Mouse (Mus musculus) E14TG2a.4 (cell line): ENCODE results near the gene Sh3bp4.

ENCODE experiments used
- H3K27me3 ChIP-seq: 2 replicates; pipeline ENCODE4 v1.6.1; 2014; ENCODE audit warnings: low read length, control low read depth; ENCODE audit not compliant: insufficient read depth
- H3K36me3 ChIP-seq: 2 replicates; pipeline ENCODE4 v1.6.1; 2014; ENCODE audit warnings: low read length, control low read depth; ENCODE audit not compliant: insufficient read depth
- H3K4me1 ChIP-seq: replicated peaks from 2 replicates; pipeline ENCODE4 v1.6.1; 2014; ENCODE audit warnings: low read depth, low read length, control low read depth
- H3K4me3 ChIP-seq: replicated peaks from 2 replicates; pipeline ENCODE4 v1.5.1; 2014; ENCODE audit warnings: mild to moderate bottlenecking, low read length
- H3K9me3 ChIP-seq: 2 replicates; pipeline ENCODE4 v1.6.1; 2014; ENCODE audit warnings: low read length, control low read depth
- CTCF ChIP-seq: conservative IDR thresholded peaks from 2 replicates; pipeline ENCODE4 v1.5.1; 2014; ENCODE audit warnings: low read length
- NANOG ChIP-seq: IDR thresholded peaks from 2 replicates; pipeline ENCODE4 v1.6.1; 2014; ENCODE audit warnings: borderline replicate concordance, low read length, mixed read lengths
- POU5F1 ChIP-seq: IDR thresholded peaks from 2 replicates; pipeline ENCODE4 v1.6.1; 2014; ENCODE audit warnings: low read length, borderline replicate concordance

Gene Sh3bp4

DNA sequence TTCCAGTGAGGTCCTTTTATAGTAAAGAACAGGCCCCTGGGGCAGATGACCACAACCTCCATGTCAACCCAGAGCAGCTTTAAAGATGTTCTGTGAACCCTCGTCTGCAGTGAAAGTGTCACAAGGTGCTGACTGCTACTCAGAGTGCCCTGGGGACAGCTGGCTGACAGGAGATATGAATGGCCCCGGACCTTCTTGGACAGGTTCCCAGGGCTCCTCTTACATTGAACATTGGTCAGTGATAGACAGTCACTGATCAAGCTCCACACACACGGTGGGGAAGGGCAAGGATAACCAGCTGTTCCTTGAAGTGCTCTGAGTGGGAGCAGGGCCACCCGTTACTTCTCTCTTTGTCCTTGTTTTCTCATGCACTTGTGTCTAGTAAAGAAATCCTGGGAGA is 50.1 kb downstream of the Sh3bp4 start:
- H3K9me3 ChIP-seq = no peaks in the 10 kb centered on the region
- H3K36me3 ChIP-seq = peaks cover 12% of the 10 kb centered on the region
- TF ChIP-seq CTCF (no peak), POU5F1 (no peak), NANOG (no peak)
- no peaks in the 10 kb centered on the region for H3K27me3 ChIP-seq
- H3K4me3 ChIP-seq = no peak overlapping the region
- peaks cover 29% of the 10 kb centered on the region for H3K4me1 ChIP-seq

DNA sequence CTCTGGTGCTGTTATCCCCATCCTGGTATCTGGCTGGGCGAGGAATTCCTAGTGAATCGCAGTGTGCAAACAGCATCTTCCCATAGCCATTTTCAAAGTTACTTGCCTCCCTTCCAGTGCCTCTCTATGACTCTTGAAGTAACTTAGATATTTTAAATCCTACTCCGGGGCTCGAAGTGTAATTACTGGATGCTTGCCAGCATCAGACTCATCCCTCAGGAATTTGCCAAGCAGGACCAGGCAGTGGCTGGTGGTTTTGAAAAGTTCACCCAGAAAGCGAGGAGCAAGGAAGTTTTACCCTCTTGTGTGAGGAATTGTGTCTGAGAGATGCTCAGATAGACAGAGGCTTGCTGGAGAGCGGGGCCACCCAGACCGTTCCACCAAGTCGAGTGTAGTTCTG is 51.3 kb downstream of the Sh3bp4 start:
- peaks cover 25% of the 10 kb centered on the region for H3K4me1 ChIP-seq
- H3K36me3 ChIP-seq = peaks cover 12% of the 10 kb centered on the region; the same call in 1 of the 2 replicates
- H3K27me3 ChIP-seq = no peaks in the 10 kb centered on the region
- H3K4me3 ChIP-seq = no peak overlapping the region
- no peaks in the 10 kb centered on the region for H3K9me3 ChIP-seq
- TF ChIP-seq CTCF (no peak), POU5F1 (no peak), NANOG (no peak)

GRCm38 (mm10) chr1:89122376-89122775 is 52.2 kb downstream of the Sh3bp4 start:
- Histone ChIP-seq H3K4me3 (no peak overlapping the region), H3K27me3 (no peaks in the 10 kb centered on the region), H3K9me3 (no peaks in the 10 kb centered on the region), H3K36me3 (peaks cover 12% of the 10 kb centered on the region; the same call in 1 of the 2 replicates), H3K4me1 (peaks cover 21% of the 10 kb centered on the region)
- TF ChIP-seq CTCF (no peak), POU5F1 (no peak), NANOG (no peak)

- Histone ChIP-seq H3K27me3 (no peaks in the 10 kb centered on the region), H3K36me3 (peaks cover 12% of the 10 kb centered on the region; the same call in 1 of the 2 replicates), H3K9me3 (no peaks in the 10 kb centered on the region), H3K4me1 (peaks cover 20% of the 10 kb centered on the region), H3K4me3 (no peak overlapping the region)
- TF ChIP-seq CTCF (no peak), POU5F1 (no peak), NANOG (no peak)
Measured at GRCm38 (mm10) chr1:89124076-89124475, 53.9 kb downstream of the Sh3bp4 start.

DNA sequence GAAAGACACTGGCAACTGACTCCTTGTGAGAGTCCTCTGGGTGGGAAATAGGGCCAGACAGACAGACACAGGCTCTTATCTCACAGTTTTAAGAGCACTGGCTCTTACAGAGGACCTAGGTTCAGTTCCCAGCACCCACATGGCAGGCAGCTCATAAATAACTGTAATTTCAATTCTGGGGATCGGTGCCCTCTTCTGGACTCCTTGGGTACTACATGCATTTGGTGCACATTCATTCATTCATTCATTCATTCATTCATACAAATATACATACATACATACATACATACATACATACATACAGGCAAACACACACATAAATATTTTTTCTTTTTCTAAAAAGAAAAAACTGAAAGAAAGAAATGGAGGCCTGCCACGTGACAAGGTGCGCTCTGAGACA is 56.9 kb downstream of the Sh3bp4 start:
- Histone ChIP-seq H3K4me1 (peaks cover 35% of the 10 kb centered on the region), H3K36me3 (no peaks in the 10 kb centered on the region), H3K9me3 (no peaks in the 10 kb centered on the region), H3K27me3 (no peaks in the 10 kb centered on the region), H3K4me3 (no peak overlapping the region)
- peak; percentile 47 for TF ChIP-seq CTCF
- no peak for TF ChIP-seq POU5F1

DNA sequence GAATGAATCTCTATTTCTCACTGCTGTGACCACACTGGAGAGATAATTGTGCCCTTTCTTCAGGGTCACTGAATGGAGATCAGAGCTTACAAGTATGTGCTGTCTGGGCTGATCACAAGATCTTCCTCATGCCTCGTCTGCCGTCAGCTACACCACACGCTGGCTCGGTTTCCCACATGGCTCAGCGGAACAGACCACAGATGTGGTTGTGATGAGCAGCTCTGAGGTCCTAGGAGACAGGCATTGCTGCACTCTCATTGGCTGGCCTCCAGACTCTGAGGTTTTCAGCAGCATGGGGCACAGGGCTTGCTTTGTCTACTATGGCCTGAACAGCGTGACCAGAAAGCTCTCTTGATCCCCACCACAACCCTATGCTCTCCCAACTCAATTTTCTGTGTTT is 60.2 kb downstream of the Sh3bp4 start:
- peaks cover 39% of the 10 kb centered on the region for H3K4me1 ChIP-seq
- H3K36me3 ChIP-seq = peaks cover 8% of the 10 kb centered on the region
- 0 out of 2 replicates have a peak overlapping the region, but pooled peaks have one; percentile 10 for H3K4me3 ChIP-seq
- H3K27me3 ChIP-seq = no peaks in the 10 kb centered on the region
- no peaks in the 10 kb centered on the region for H3K9me3 ChIP-seq
- TF ChIP-seq NANOG (no peak), POU5F1 (no peak), CTCF (no peak)

DNA sequence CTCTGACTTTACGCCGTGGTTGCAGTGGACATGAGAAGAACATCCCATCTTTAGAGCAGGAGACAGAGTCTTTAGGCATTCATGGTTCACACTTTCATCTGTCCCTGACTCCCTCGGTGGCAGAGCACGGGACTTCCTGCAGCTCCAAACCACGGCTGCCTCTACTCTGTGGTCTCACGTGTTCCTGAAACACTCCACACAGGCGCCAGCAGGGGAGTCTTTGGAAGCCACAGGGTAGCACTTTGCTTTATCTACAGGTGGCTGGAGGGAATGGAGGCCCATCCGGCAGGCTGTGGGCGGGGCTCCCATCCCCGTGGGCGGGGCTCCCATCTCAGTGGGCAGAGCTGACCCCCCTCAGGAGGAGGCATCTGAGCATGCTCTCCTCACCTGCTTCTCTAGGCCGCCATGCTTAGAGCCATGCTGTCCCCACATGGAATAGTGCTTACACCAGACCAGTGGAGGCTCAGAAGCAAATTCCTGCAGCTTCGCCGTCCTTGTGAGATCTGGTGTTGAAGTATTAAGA is 60.9 kb downstream of the Sh3bp4 start:
- peaks cover 14% of the 10 kb centered on the region for H3K36me3 ChIP-seq
- no peaks in the 10 kb centered on the region for H3K9me3 ChIP-seq

GRCm38 (mm10) chr1:89131707-89132106 is 61.5 kb downstream of the Sh3bp4 start:
- H3K27me3 ChIP-seq = no peaks in the 10 kb centered on the region
- peaks cover 49% of the 10 kb centered on the region for H3K4me1 ChIP-seq
- peaks cover 15% of the 10 kb centered on the region for H3K36me3 ChIP-seq
- no peaks in the 10 kb centered on the region for H3K9me3 ChIP-seq
- TF ChIP-seq NANOG (no peak), POU5F1 (no peak), CTCF (no peak)
- H3K4me3 ChIP-seq = peak overlapping the region; percentile 26; the same call in 1 of the 2 replicates

More for the DNA sequence above, 60.9 kb downstream of the Sh3bp4 start:
- peaks cover 46% of the 10 kb centered on the region for H3K4me1 ChIP-seq
- no peaks in the 10 kb centered on the region for H3K27me3 ChIP-seq
- TF ChIP-seq NANOG = no peak
- TF ChIP-seq POU5F1 = no peak
- no peak for TF ChIP-seq CTCF
- 0 out of 2 replicates have a peak overlapping the region, but pooled peaks have one; percentile 10 for H3K4me3 ChIP-seq

DNA sequence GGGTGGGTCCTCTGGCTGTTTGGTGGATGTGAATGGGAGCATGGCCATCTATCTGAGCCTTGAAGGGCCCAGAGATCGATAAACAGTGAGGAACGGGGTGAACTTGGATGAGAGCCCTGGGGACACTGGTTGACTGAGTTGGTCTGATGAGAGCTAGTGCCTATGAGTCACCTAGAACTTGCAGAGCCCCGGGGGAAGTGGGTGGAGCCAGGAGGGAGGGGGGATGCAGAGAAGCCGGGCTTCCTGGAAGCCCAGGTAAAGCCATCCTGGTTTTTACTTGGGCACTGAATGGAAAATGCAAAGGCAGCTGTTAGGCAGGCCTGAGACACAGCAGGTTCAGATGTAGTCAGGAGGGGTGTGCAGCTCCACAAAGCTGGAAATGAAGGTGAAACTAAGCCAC is 63.1 kb downstream of the Sh3bp4 start:
- Histone ChIP-seq H3K27me3 (no peaks in the 10 kb centered on the region), H3K36me3 (peaks cover 28% of the 10 kb centered on the region), H3K4me3 (no peak overlapping the region), H3K9me3 (no peaks in the 10 kb centered on the region), H3K4me1 (peaks cover 49% of the 10 kb centered on the region)
- TF ChIP-seq POU5F1 (no peak), CTCF (no peak), NANOG (no peak)
